In genomic region chr4:43001272-43001671, GRCm38 (mm10) we compare ENCODE assay signal across 14 mouse cellular contexts. TPM values are rescaled to one million over a fixed set of nuclear protein-coding genes. Genes with fewer than 3 reads are reported as not detected.
A peak's percentile ranks its signal among the peaks of the same experiment; 100 is the strongest.
DNase-seq lines count a peak whose midpoint lies in the region; ATAC-seq and TF ChIP-seq lines count a peak whose summit lies in the region.
"Had no signal": no experiment of that assay in that cellular context is flagged by ENCODE, and none has a peak within 500 bp of the region (broad histone marks: within the 10 kb centered on the region; RNA-seq: fewer than 3 reads in every experiment).

No protein-coding gene starts in this region.

- WGBS in kidney, embryonic 16.5 days, result 86% methylated on average over 2 of the region's 2 CpGs
- WGBS in kidney, adult 2 months, result 91% methylated on average over 2 of the region's 2 CpGs
- 86% methylated on average over 2 of the region's 2 CpGs for WGBS in forebrain, embryonic 10.5 days
- 91% methylated on average over 2 of the region's 2 CpGs for WGBS in hindbrain, embryonic 11.5 days
- 84% methylated on average over 2 of the region's 2 CpGs for WGBS in midbrain, embryonic 11.5 days

- no peaks in the 10 kb centered on the region for H3K9me3 ChIP-seq in kidney, embryonic 16.5 days (ENCODE audit: low read length)
- no peaks in the 10 kb centered on the region for H3K9me3 ChIP-seq in forebrain, embryonic 10.5 days
- no peaks in the 10 kb centered on the region for H3K9me3 ChIP-seq in hindbrain, embryonic 11.5 days (ENCODE audit: control insufficient read depth, low read length)
- no peaks in the 10 kb centered on the region for H3K9me3 ChIP-seq in midbrain, embryonic 11.5 days (ENCODE audit: control insufficient read depth, low read length)
- H3K9me3 ChIP-seq: intestine, embryonic 15.5 days had no signal

- no peak for TF ChIP-seq POLR2A in kidney, adult 2 months (IDR thresholded peaks at IDR 0.05; ENCODE audit: low read depth, low read length)

- H3K27me3 ChIP-seq in kidney, embryonic 16.5 days (ENCODE audit: insufficient read depth, low read length), result no peaks in the 10 kb centered on the region
- no peaks in the 10 kb centered on the region for H3K27me3 ChIP-seq in kidney, adult 2 months (replicated peaks; ENCODE audit: control insufficient read depth, insufficient read depth, low read length)
- no peaks in the 10 kb centered on the region for H3K27me3 ChIP-seq in forebrain, embryonic 10.5 days (ENCODE audit: poor library complexity, severe bottlenecking)
- no peaks in the 10 kb centered on the region for H3K27me3 ChIP-seq in hindbrain, embryonic 11.5 days (ENCODE audit: control insufficient read depth, insufficient read depth, low read length)
- H3K27me3 ChIP-seq in midbrain, embryonic 11.5 days (ENCODE audit: control insufficient read depth, insufficient read depth, low read length), result no peaks in the 10 kb centered on the region
- H3K27me3 ChIP-seq: CH12.LX; intestine, embryonic 15.5 days had no signal

- H3K4me2 ChIP-seq in kidney, embryonic 16.5 days (replicated peaks; ENCODE audit: low read depth, low read length), result no peak overlapping the region
- H3K4me2 ChIP-seq in hindbrain, embryonic 11.5 days (replicated peaks; ENCODE audit: low read depth, low read length), result no peak overlapping the region
- H3K4me2 ChIP-seq in midbrain, embryonic 11.5 days, result no peak overlapping the region

- no peak overlapping the region for H3K9ac ChIP-seq in kidney, embryonic 16.5 days (replicated peaks; ENCODE audit: low read length)
- H3K9ac ChIP-seq in hindbrain, embryonic 11.5 days (ENCODE audit: low read depth, low read length), result no peak overlapping the region
- H3K9ac ChIP-seq in midbrain, embryonic 11.5 days (ENCODE audit: low read length), result no peak overlapping the region
- H3K9ac ChIP-seq: intestine, embryonic 15.5 days had no signal

- no peak for DNase-seq in kidney, adult 2 months
- DNase-seq in forebrain, embryonic 10.5 days (ENCODE audit: extremely low spot score, low spot score), result no peak
- DNase-seq in hindbrain, embryonic 11.5 days (ENCODE audit: low spot score), result no peak
- no peak for DNase-seq in midbrain, embryonic 11.5 days (ENCODE audit: low spot score, missing footprints)
- DNase-seq in kidney, adult 9 months, result no peak
- no peak for DNase-seq in ovary, adult 18-20 months (ENCODE audit: low spot score)
- DNase-seq in spleen, adult 18-20 months, result no peak
- DNase-seq: cerebellum, postnatal 25 days; lung, postnatal 14 days; thymus, adult 2 months had no signal

- no peak overlapping the region for H3K4me3 ChIP-seq in kidney, embryonic 16.5 days (ENCODE audit: low read length)
- H3K4me3 ChIP-seq in kidney, adult 2 months (ENCODE audit: insufficient read depth, low read depth, low read length), result no peak overlapping the region
- no peak overlapping the region for H3K4me3 ChIP-seq in forebrain, embryonic 10.5 days
- H3K4me3 ChIP-seq in hindbrain, embryonic 11.5 days (ENCODE audit: low read depth, low read length), result no peak overlapping the region
- H3K4me3 ChIP-seq in midbrain, embryonic 11.5 days (ENCODE audit: low read depth, low read length), result no peak overlapping the region

- peaks cover 22% of the 10 kb centered on the region for H3K4me1 ChIP-seq in kidney, embryonic 16.5 days (ENCODE audit: insufficient read depth, low read length)
- H3K4me1 ChIP-seq in kidney, adult 2 months (ENCODE audit: control insufficient read depth, insufficient read depth, low read length), result peaks cover 27% of the 10 kb centered on the region; the same call in 1 of the 2 replicates
- peaks cover 30% of the 10 kb centered on the region for H3K4me1 ChIP-seq in forebrain, embryonic 10.5 days
- H3K4me1 ChIP-seq in hindbrain, embryonic 11.5 days (replicated peaks; ENCODE audit: control insufficient read depth, insufficient read depth, low read length), result 0 out of 2 replicates have a peak, but pooled peaks cover 2% of the 10 kb centered on the region
- H3K4me1 ChIP-seq in midbrain, embryonic 11.5 days (ENCODE audit: control insufficient read depth, insufficient read depth, low read length), result peaks cover 16% of the 10 kb centered on the region

- peak overlapping the region; percentile 93; the same call in 1 of the 2 replicates for H3K27ac ChIP-seq in kidney, embryonic 16.5 days (ENCODE audit: low read length)
- H3K27ac ChIP-seq in kidney, adult 2 months (ENCODE audit: insufficient read depth, low read depth, low read length), result no peak overlapping the region
- H3K27ac ChIP-seq in forebrain, embryonic 10.5 days, result peak overlapping the region; percentile 99
- peak overlapping the region; percentile 5; the same call in 1 of the 2 replicates for H3K27ac ChIP-seq in hindbrain, embryonic 11.5 days (ENCODE audit: low read depth, low read length)
- H3K27ac ChIP-seq in midbrain, embryonic 11.5 days (ENCODE audit: low read depth, low read length), result peak overlapping the region; percentile 91

- no peaks in the 10 kb centered on the region for H3K36me3 ChIP-seq in kidney, embryonic 16.5 days (ENCODE audit: insufficient read depth, low read length)
- H3K36me3 ChIP-seq in kidney, adult 2 months (ENCODE audit: control insufficient read depth, insufficient read depth, low read length), result no peaks in the 10 kb centered on the region
- H3K36me3 ChIP-seq in forebrain, embryonic 10.5 days (replicated peaks), result peaks cover 42% of the 10 kb centered on the region
- H3K36me3 ChIP-seq in hindbrain, embryonic 11.5 days (ENCODE audit: control insufficient read depth, insufficient read depth, low read length), result no peaks in the 10 kb centered on the region
- H3K36me3 ChIP-seq in midbrain, embryonic 11.5 days (ENCODE audit: control insufficient read depth, insufficient read depth, low read length), result no peaks in the 10 kb centered on the region
- H3K36me3 ChIP-seq: intestine, embryonic 15.5 days had no signal

- no peak for TF ChIP-seq CTCF in kidney, adult 2 months (conservative IDR thresholded peaks at IDR 0.05; ENCODE audit: insufficient read depth, insufficient read length, low read depth, low read length)

- ATAC-seq in kidney, embryonic 16.5 days (ENCODE audit: low FRiP score, low TSS enrichment), result no peak
- ATAC-seq in hindbrain, embryonic 11.5 days (ENCODE audit: low FRiP score), result no peak
- ATAC-seq in midbrain, embryonic 11.5 days (ENCODE audit: low FRiP score), result no peak

RNA-seq across cellular contexts. Expression of gene Vcp, which starts 1.0 kb away (rescaled TPM):
- 560 and 578 TPM in 2 replicates for polyA plus RNA-seq in kidney, embryonic 16.5 days (2015; fragmentation: Nextera tagmentation; extraction: Ambion mirVana)
- polyA plus RNA-seq in kidney, adult 2 months (2012; rRNA removed), result 112 and 130 TPM in 2 replicates
- 655 and 667 TPM in 2 replicates for polyA plus RNA-seq in forebrain, embryonic 10.5 days (2016; fragmentation: Nextera tagmentation; extraction: Ambion mirVana)
- polyA plus RNA-seq in hindbrain, embryonic 11.5 days (2014; fragmentation: Nextera tagmentation; extraction: Ambion mirVana), result 613 and 675 TPM in 2 replicates
- polyA plus RNA-seq in midbrain, embryonic 11.5 days (2014; fragmentation: Nextera tagmentation; extraction: Ambion mirVana), result 635 and 667 TPM in 2 replicates

RNA-seq across cellular contexts. Expression of gene Fancg, which starts 9.0 kb away (rescaled TPM):
- 19.5 and 20.6 TPM in 2 replicates for polyA plus RNA-seq in kidney, embryonic 16.5 days (2015; fragmentation: Nextera tagmentation; extraction: Ambion mirVana)
- 6.8 and 7.1 TPM in 2 replicates for polyA plus RNA-seq in kidney, adult 2 months (2012; rRNA removed)
- polyA plus RNA-seq in forebrain, embryonic 10.5 days (2016; fragmentation: Nextera tagmentation; extraction: Ambion mirVana), result 23.1 and 27.3 TPM in 2 replicates
- 14.9 and 22.0 TPM in 2 replicates for polyA plus RNA-seq in hindbrain, embryonic 11.5 days (2014; fragmentation: Nextera tagmentation; extraction: Ambion mirVana)
- polyA plus RNA-seq in midbrain, embryonic 11.5 days (2014; fragmentation: Nextera tagmentation; extraction: Ambion mirVana), result 21.4 and 22.0 TPM in 2 replicates

RNA-seq across cellular contexts. Expression of gene Pigo, which starts 24.3 kb away (rescaled TPM):
- 29.8 and 32.2 TPM in 2 replicates for polyA plus RNA-seq in kidney, embryonic 16.5 days (2015; fragmentation: Nextera tagmentation; extraction: Ambion mirVana)
- 24.6 and 28.4 TPM in 2 replicates for polyA plus RNA-seq in kidney, adult 2 months (2012; rRNA removed)
- 22.2 and 24.4 TPM in 2 replicates for polyA plus RNA-seq in forebrain, embryonic 10.5 days (2016; fragmentation: Nextera tagmentation; extraction: Ambion mirVana)
- 15.6 and 16.0 TPM in 2 replicates for polyA plus RNA-seq in hindbrain, embryonic 11.5 days (2014; fragmentation: Nextera tagmentation; extraction: Ambion mirVana)
- polyA plus RNA-seq in midbrain, embryonic 11.5 days (2014; fragmentation: Nextera tagmentation; extraction: Ambion mirVana), result 16.2 and 16.4 TPM in 2 replicates

RNA-seq across cellular contexts. Expression of gene Stoml2, which starts 30.2 kb away (rescaled TPM):
- 363 and 374 TPM in 2 replicates for polyA plus RNA-seq in kidney, embryonic 16.5 days (2015; fragmentation: Nextera tagmentation; extraction: Ambion mirVana)
- polyA plus RNA-seq in kidney, adult 2 months (2012; rRNA removed), result 103 and 118 TPM in 2 replicates
- polyA plus RNA-seq in forebrain, embryonic 10.5 days (2016; fragmentation: Nextera tagmentation; extraction: Ambion mirVana), result 496 and 515 TPM in 2 replicates
- polyA plus RNA-seq in hindbrain, embryonic 11.5 days (2014; fragmentation: Nextera tagmentation; extraction: Ambion mirVana), result 345 and 353 TPM in 2 replicates
- 365 TPM in 2 replicates for polyA plus RNA-seq in midbrain, embryonic 11.5 days (2014; fragmentation: Nextera tagmentation; extraction: Ambion mirVana)

RNA-seq across cellular contexts. Expression of gene 1700022I11Rik, which starts 31.9 kb away (rescaled TPM):
- 0.39 and 1.7 TPM in 2 replicates for polyA plus RNA-seq in kidney, embryonic 16.5 days (2015; fragmentation: Nextera tagmentation; extraction: Ambion mirVana)
- polyA plus RNA-seq in kidney, adult 2 months (2012; rRNA removed), result not detected in 2 replicates
- polyA plus RNA-seq in forebrain, embryonic 10.5 days (2016; fragmentation: Nextera tagmentation; extraction: Ambion mirVana), result 0.27 and 0.52 TPM in 2 replicates
- polyA plus RNA-seq in hindbrain, embryonic 11.5 days (2014; fragmentation: Nextera tagmentation; extraction: Ambion mirVana), result 0.27 and 0.40 TPM in 2 replicates
- 0.52 and 0.60 TPM in 2 replicates for polyA plus RNA-seq in midbrain, embryonic 11.5 days (2014; fragmentation: Nextera tagmentation; extraction: Ambion mirVana)
- polyA plus RNA-seq: gonadal fat pad, adult 2 months; thymus, adult 2 months had no signal
